Mouse (Mus musculus) testis, adult 2 months (tissue): ENCODE results near the gene Elane.

Experiments
- CTCF ChIP-seq: fragments of 200-500 bp; IDR thresholded peaks from 2 replicates; pipeline ENCODE4 v1.5.1; 2012; ENCODE audit warnings: low read depth, mild to moderate bottlenecking, inconsistent platforms, low read length, moderate library complexity; ENCODE audit not compliant: control insufficient read depth, insufficient read depth, insufficient replicate concordance
- POLR2A ChIP-seq: fragments of 200-500 bp; IDR thresholded peaks from 2 replicates; pipeline ENCODE4 v1.6.1; 2012; ENCODE audit warnings: low read depth, mild to moderate bottlenecking, inconsistent platforms, low read length, moderate library complexity; ENCODE audit not compliant: control insufficient read depth

DNA sequence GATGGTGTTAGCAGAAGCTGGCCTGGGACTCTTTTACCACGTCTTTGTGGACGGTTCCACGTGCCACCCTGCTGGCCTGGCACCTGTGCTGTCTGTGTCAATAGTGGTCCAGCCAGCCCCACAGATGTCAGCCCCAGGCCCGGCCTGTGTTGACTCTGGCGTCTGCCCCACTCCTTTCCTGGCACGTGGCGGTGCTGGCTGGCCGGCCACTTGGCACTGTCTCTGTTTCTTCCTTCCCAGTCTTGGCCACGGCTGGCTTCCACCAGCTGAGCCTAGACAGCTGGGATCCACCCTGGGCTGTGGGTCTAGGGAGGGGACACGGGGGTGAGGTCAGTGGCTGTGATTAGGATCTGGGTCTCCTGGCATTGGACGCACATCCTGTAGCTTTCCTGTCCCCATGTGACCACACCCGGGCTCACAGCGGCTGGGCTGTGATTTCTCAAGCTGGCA lies 48.2 kb downstream of the Elane start:
- TF ChIP-seq POLR2A (no peak), CTCF (no peak)
